Mouse (Mus musculus) CH12.LX (cell line): ENCODE data around the gene Bmpr1a. TPM values are rescaled to one million over a fixed set of nuclear protein-coding genes. Genes with fewer than 3 reads are reported as not detected.

Experiments used
- DNase-seq: peaks from one replicate; pipeline ENCODE4 v3.0.0-alpha.2; 2013; ENCODE audit errors: extremely low read depth
- H3K27ac ChIP-seq: 2 replicates; pipeline ENCODE4 v1.5.1; 2012; ENCODE audit warnings: low read depth, mild to moderate bottlenecking, control low read depth, moderate library complexity; ENCODE audit not compliant: insufficient read depth
- H3K27me3 ChIP-seq: replicated peaks from 2 replicates; pipeline ENCODE3; 2012; ENCODE audit warnings: inconsistent platforms
- H3K36me3 ChIP-seq, 2 experiments: replicated peaks in 1 of 2; 2 replicates each; pipeline versions ENCODE3 to v1.6.1; 2012; ENCODE audit warnings: inconsistent platforms in 1 of 2, low read length in 1 of 2, mild to moderate bottlenecking in 1 of 2, mixed read lengths in 1 of 2, moderate library complexity in 1 of 2; ENCODE audit not compliant: control insufficient read depth in 1 of 2, insufficient read depth in 1 of 2
- H3K4me1 ChIP-seq, 2 experiments: 2 replicates each; pipeline ENCODE4 v1.6.1; 2012; ENCODE audit warnings: inconsistent platforms in 1 of 2, moderate library complexity in 1 of 2; ENCODE audit not compliant: insufficient read depth in 2 of 2, control insufficient read depth in 1 of 2
- H3K4me2 ChIP-seq: 2 replicates; pipeline ENCODE4 v1.6.1; 2012; ENCODE audit warnings: low read depth, mild to moderate bottlenecking, control low read depth; ENCODE audit not compliant: poor library complexity, insufficient read depth, severe bottlenecking
- H3K4me3 ChIP-seq, 3 experiments: fragments of 150-350 bp in 1 of 3; sonication (generic) in 1 of 3; replicated peaks in 1 of 3; 2 replicates each; pipeline versions ENCODE3 to v1.5.1; 2011 to 2012; ENCODE audit warnings: low read depth in 2 of 3, low read length in 2 of 3, mild to moderate bottlenecking in 2 of 3, moderate library complexity in 2 of 3, control low read depth in 1 of 3, improper control_type of control experiment in 1 of 3, inconsistent platforms in 1 of 3, mixed read lengths in 1 of 3; ENCODE audit not compliant: poor library complexity in 1 of 3
- H3K79me2 ChIP-seq: replicated peaks from 2 replicates; pipeline ENCODE4 v1.6.1; 2012; ENCODE audit warnings: mild to moderate bottlenecking, moderate library complexity; ENCODE audit not compliant: control insufficient read depth, poor library complexity, insufficient read depth, severe bottlenecking; ENCODE audit errors: extremely low read depth
- H3K9ac ChIP-seq: 2 replicates; pipeline ENCODE4 v1.6.1; 2012; ENCODE audit warnings: low read depth, mild to moderate bottlenecking, control low read depth, moderate library complexity; ENCODE audit not compliant: insufficient read depth
- H3K9me3 ChIP-seq: replicated peaks from 2 replicates; pipeline ENCODE3; 2012; ENCODE audit warnings: low read length, inconsistent platforms, mixed read lengths
- BHLHE40 ChIP-seq: IDR thresholded peaks from 2 replicates; pipeline ENCODE4 v1.6.1; 2011; ENCODE audit warnings: mild to moderate bottlenecking, low read depth, low read length, improper control_type of control experiment
- CHD1 ChIP-seq: IDR thresholded peaks from 2 replicates; pipeline ENCODE4 v1.6.1; 2012; ENCODE audit warnings: low read depth, low read length, improper control_type of control experiment, inconsistent platforms
- CHD2 ChIP-seq: IDR thresholded peaks from 2 replicates; pipeline ENCODE4 v1.6.1; 2011; ENCODE audit warnings: low read length, improper control_type of control experiment
- CTCF ChIP-seq, 2 experiments: IDR thresholded peaks in 1 of 2; conservative IDR thresholded peaks in 1 of 2; 2 replicates each; pipeline ENCODE4 v1.5.1; 2011 to 2012; ENCODE audit warnings: low read depth in 2 of 2, low read length in 2 of 2, improper control_type of control experiment in 1 of 2, inconsistent platforms in 1 of 2, mild to moderate bottlenecking in 1 of 2, moderate library complexity in 1 of 2
- E2F4 ChIP-seq: IDR thresholded peaks from 2 replicates; pipeline ENCODE4 v1.6.1; 2011; ENCODE audit warnings: low read depth, low read length, improper control_type of control experiment; ENCODE audit not compliant: insufficient replicate concordance
- ELF1 ChIP-seq: IDR thresholded peaks from 2 replicates; pipeline ENCODE4 v1.6.1; 2014; ENCODE audit warnings: low read depth, mild to moderate bottlenecking, inconsistent platforms, low read length, improper control_type of control experiment
- EP300 ChIP-seq: IDR thresholded peaks from 2 replicates; pipeline ENCODE4 v1.6.1; 2011; ENCODE audit warnings: low read length, improper control_type of control experiment
- ETS1 ChIP-seq: conservative IDR thresholded peaks from 2 replicates; pipeline ENCODE4 v1.6.1; 2012; ENCODE audit warnings: low read depth, mild to moderate bottlenecking, inconsistent platforms, low read length, improper control_type of control experiment, moderate library complexity
- GABPA ChIP-seq: IDR thresholded peaks from 2 replicates; pipeline ENCODE4 v1.6.1; 2012; ENCODE audit warnings: low read depth, low read length, improper control_type of control experiment, inconsistent platforms; ENCODE audit not compliant: insufficient replicate concordance
- HCFC1 ChIP-seq: IDR thresholded peaks from 2 replicates; pipeline ENCODE4 v1.6.1; 2012; ENCODE audit warnings: low read depth, mild to moderate bottlenecking, inconsistent platforms, low read length, improper control_type of control experiment
- IRF4 ChIP-seq: IDR thresholded peaks from 2 replicates; pipeline ENCODE4 v1.6.1; 2014; ENCODE audit warnings: low read depth, mild to moderate bottlenecking, inconsistent platforms, low read length, improper control_type of control experiment
- JUN ChIP-seq: IDR thresholded peaks from 2 replicates; pipeline ENCODE4 v1.6.1; 2011; ENCODE audit warnings: low read depth, mild to moderate bottlenecking, low read length, improper control_type of control experiment, moderate library complexity; ENCODE audit not compliant: insufficient read depth
- JUND ChIP-seq: conservative IDR thresholded peaks from 2 replicates; pipeline ENCODE4 v1.6.1; 2011; ENCODE audit warnings: low read depth, low read length, improper control_type of control experiment
- KAT2A ChIP-seq: IDR thresholded peaks from 2 replicates; pipeline ENCODE4 v1.6.1; 2012; ENCODE audit warnings: low read length, improper control_type of control experiment, inconsistent platforms; ENCODE audit not compliant: insufficient replicate concordance
- MAFK ChIP-seq: IDR thresholded peaks from 2 replicates; pipeline ENCODE4 v1.6.1; 2011; ENCODE audit warnings: low read length, improper control_type of control experiment; ENCODE audit not compliant: insufficient replicate concordance
- MAX ChIP-seq: IDR thresholded peaks from 2 replicates; pipeline ENCODE4 v1.6.1; 2011; ENCODE audit warnings: low read length, improper control_type of control experiment
- MAZ ChIP-seq: IDR thresholded peaks from 2 replicates; pipeline ENCODE4 v1.6.1; 2012; ENCODE audit warnings: low read depth, mild to moderate bottlenecking, inconsistent platforms, low read length, improper control_type of control experiment, moderate library complexity
- MEF2A ChIP-seq: IDR thresholded peaks from 2 replicates; pipeline ENCODE4 v1.6.1; 2014; ENCODE audit warnings: low read depth, mild to moderate bottlenecking, inconsistent platforms, low read length, improper control_type of control experiment, borderline replicate concordance
- MXI1 ChIP-seq: IDR thresholded peaks from 2 replicates; pipeline ENCODE4 v1.6.1; 2011; ENCODE audit warnings: mild to moderate bottlenecking, low read depth, low read length, improper control_type of control experiment
- MYC ChIP-seq: IDR thresholded peaks from 2 replicates; pipeline ENCODE4 v1.6.1; 2011; ENCODE audit warnings: low read depth, mild to moderate bottlenecking, improper control_type of control experiment, low read length
- NELFE ChIP-seq: IDR thresholded peaks from 2 replicates; pipeline ENCODE4 v1.6.1; 2011; ENCODE audit warnings: low read depth, low read length, improper control_type of control experiment
- NRF1 ChIP-seq: IDR thresholded peaks from 2 replicates; pipeline ENCODE4 v1.6.1; 2014; ENCODE audit warnings: low read depth, mild to moderate bottlenecking, inconsistent platforms, low read length, improper control_type of control experiment, moderate library complexity
- PAX5 ChIP-seq: IDR thresholded peaks from 2 replicates; pipeline ENCODE4 v1.6.1; 2012; ENCODE audit warnings: low read length, inconsistent platforms, mixed read lengths
- POLR2A ChIP-seq: IDR thresholded peaks from 2 replicates; pipeline ENCODE4 v1.6.1; 2011; ENCODE audit warnings: low read depth, mild to moderate bottlenecking, improper control_type of control experiment, low read length
- POLR2AphosphoS2 ChIP-seq: IDR thresholded peaks from 2 replicates; pipeline ENCODE4 v1.6.1; 2011; ENCODE audit warnings: low read depth, low read length, improper control_type of control experiment
- RAD21 ChIP-seq: IDR thresholded peaks from 2 replicates; pipeline ENCODE4 v1.6.1; 2011; ENCODE audit warnings: low read depth, mild to moderate bottlenecking, low read length, improper control_type of control experiment, moderate library complexity
- RCOR1 ChIP-seq: conservative IDR thresholded peaks from 2 replicates; pipeline ENCODE4 v1.6.1; 2012; ENCODE audit warnings: low read depth, mild to moderate bottlenecking, inconsistent platforms, low read length, improper control_type of control experiment
- SIN3A ChIP-seq: IDR thresholded peaks from 2 replicates; pipeline ENCODE4 v1.6.1; 2012; ENCODE audit warnings: low read length, improper control_type of control experiment, inconsistent platforms
- SMC3 ChIP-seq: IDR thresholded peaks from 2 replicates; pipeline ENCODE4 v1.6.1; 2011; ENCODE audit warnings: low read depth, low read length, improper control_type of control experiment
- TBP ChIP-seq: conservative IDR thresholded peaks from 2 replicates; pipeline ENCODE4 v1.6.1; 2011; ENCODE audit warnings: low read depth, low read length, improper control_type of control experiment
- TCF12 ChIP-seq: IDR thresholded peaks from 2 replicates; pipeline ENCODE4 v1.6.1; 2014; ENCODE audit warnings: low read depth, mild to moderate bottlenecking, inconsistent platforms, low read length, improper control_type of control experiment
- UBTF ChIP-seq: IDR thresholded peaks from 2 replicates; pipeline ENCODE4 v1.6.1; 2012; ENCODE audit warnings: low read depth, mild to moderate bottlenecking, inconsistent platforms, low read length, improper control_type of control experiment, moderate library complexity
- USF1 ChIP-seq: IDR thresholded peaks from 2 replicates; pipeline ENCODE4 v1.6.1; 2014; ENCODE audit warnings: low read depth, mild to moderate bottlenecking, inconsistent platforms, low read length, improper control_type of control experiment
- USF2 ChIP-seq: conservative IDR thresholded peaks from 2 replicates; pipeline ENCODE4 v1.6.1; 2011; ENCODE audit warnings: low read depth, low read length, improper control_type of control experiment
- ZC3H11A ChIP-seq: IDR thresholded peaks from 2 replicates; pipeline ENCODE4 v1.6.1; 2012; ENCODE audit warnings: low read depth, mild to moderate bottlenecking, inconsistent platforms, low read length, improper control_type of control experiment
- ZKSCAN1 ChIP-seq: IDR thresholded peaks from 2 replicates; pipeline ENCODE4 v1.6.1; 2012; ENCODE audit warnings: low read depth, inconsistent platforms, low read length, improper control_type of control experiment, borderline replicate concordance
- ZMIZ1 ChIP-seq: IDR thresholded peaks from 2 replicates; pipeline ENCODE4 v1.6.1; 2012; ENCODE audit warnings: low read depth, mild to moderate bottlenecking, inconsistent platforms, low read length, improper control_type of control experiment
- ZNF384 ChIP-seq: IDR thresholded peaks from 2 replicates; pipeline ENCODE4 v1.6.1; 2012; ENCODE audit warnings: low read depth, low read length, improper control_type of control experiment, inconsistent platforms
- dilution Hi-C: fragments of 300-500 bp; cut with MboI; formaldehyde crosslinking; loops from 2 replicates; pipeline ENCODE4 v1.14.3; 2020; ENCODE audit warnings: low sequenced_read_pairs; ENCODE audit not compliant: extremely low pct_unique_long_range_greater_than_20kb, extremely low pct_ligation_motif_present
- in situ Hi-C: fragments of 300-500 bp; cut with MboI; formaldehyde crosslinking; loops from 3 replicates; pipeline ENCODE4 v1.14.3; 2019; ENCODE audit warnings: low sequenced_read_pairs, low pct_ligation_motif_present, low pct_unique_long_range_greater_than_20kb, mixed read lengths
- polyA plus RNA-seq: library from polyadenylated mRNA; unstranded; fragments of >175 nt; gene quantifications from 2 replicates; pipeline ENCODE4 v1.2.1, GENCODE M21; 2012; ENCODE audit warnings: low read depth; ENCODE audit not compliant: insufficient read length
- total RNA-seq, 2 experiments: library from RNA; depleted of rRNA; stranded (reverse); fragments of 300-350 nt in 1 of 2; fragments of >200 nt in 1 of 2; gene quantifications; 2 replicates each; pipeline ENCODE4 v1.2.3; 2012 to 2014

Bmpr1a gene
- total and polyA plus RNA-seq, 3 experiments, result 26.2 to 46.7 (median 30.1) TPM

DNA sequence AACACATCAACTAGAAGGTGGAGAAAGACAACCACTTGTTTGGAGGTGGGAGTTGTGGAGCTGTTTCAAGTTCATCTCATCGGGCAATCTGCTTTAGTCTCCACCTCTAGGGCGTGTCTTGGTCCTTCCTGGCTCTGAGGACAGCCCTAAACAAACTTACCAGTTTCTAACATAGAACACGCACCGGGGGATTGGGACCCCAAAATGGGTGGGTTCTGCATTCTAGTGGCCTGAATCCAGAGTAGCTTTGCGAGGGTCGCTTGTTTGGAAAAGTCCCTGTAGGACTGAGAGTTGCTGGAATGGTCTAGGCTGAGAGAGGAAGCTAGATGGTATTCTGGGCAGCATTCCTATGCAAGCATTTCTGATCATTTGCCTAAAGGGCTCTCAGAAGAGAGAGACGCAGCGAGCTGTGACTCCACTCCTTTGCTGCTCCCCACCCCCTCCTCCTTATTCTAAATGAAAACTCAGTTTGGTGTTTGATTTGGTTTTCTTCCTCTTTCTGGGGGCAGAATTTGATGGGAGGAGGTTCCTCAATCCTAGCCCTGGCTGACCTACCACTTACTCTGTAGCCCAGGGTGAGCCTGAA lies 14.9 kb upstream of the Bmpr1a start:
- no peaks in the 10 kb centered on the region for H3K27me3 ChIP-seq
- no peaks in the 10 kb centered on the region for H3K9me3 ChIP-seq
- in situ Hi-C loops, result no loop called here
- H3K4me2 ChIP-seq, result peak overlapping the region; percentile 60
- peaks cover 11 to 50% of the 10 kb centered on the region in 2 experiments for H3K4me1 ChIP-seq
- H3K36me3 ChIP-seq, result no peaks in the 10 kb centered on the region
- H3K4me3 ChIP-seq, result peak overlapping the region; percentile 56 to 61 (median 59)
- peak overlapping the region; percentile 80 for H3K9ac ChIP-seq
- TF ChIP-seq MAX (peak; percentile 74), ZKSCAN1 (no peak), USF1 (no peak), IRF4 (peak; percentile 27), KAT2A (no peak), NRF1 (no peak), GABPA (no peak), ZNF384 (no peak), CTCF (conservative IDR thresholded peaks at IDR 0.05 in 1 of 2, IDR thresholded peaks at IDR 0.05 in 1 of 2; ENCODE audit: low read depth in 2 of 2, low read length in 2 of 2) (no peak), TCF12 (peak; percentile 63), JUN (no peak), CHD2 (peak; percentile 82), POLR2AphosphoS2 (0 out of 2 replicates have a peak, but pooled peaks have one; percentile 42), ZC3H11A (no peak), USF2 (no peak), E2F4 (0 out of 2 replicates have a peak, but pooled peaks have one; percentile 19), ELF1 (peak; percentile 68), BHLHE40 (no peak; the same call in 1 of the 2 replicates), RAD21 (no peak), ZMIZ1 (peak; percentile 65; the same call in 1 of the 2 replicates), SIN3A (peak; percentile 48; the same call in 1 of the 2 replicates), CHD1 (no peak; the same call in 1 of the 2 replicates), MXI1 (peak; percentile 70), JUND (peak; percentile 52), UBTF (no peak), MAFK (peak; percentile 44; the same call in 1 of the 2 replicates), SMC3 (no peak; the same call in 1 of the 2 replicates), NELFE (peak; percentile 86), EP300 (peak; percentile 74), MYC (peak; percentile 61; the same call in 1 of the 2 replicates), POLR2A (peak; percentile 65), MEF2A (peak; percentile 62; the same call in 1 of the 2 replicates), MAZ (peak; percentile 77; the same call in 1 of the 2 replicates), TBP (peak; percentile 85), PAX5 (no peak), ETS1 (peak; percentile 66), RCOR1 (peak; percentile 39), HCFC1 (peak; percentile 41; the same call in 1 of the 2 replicates)
- dilution Hi-C loops, result no loop called here
- DNase-seq, result peak; percentile 88
- H3K27ac ChIP-seq, result peak overlapping the region; percentile 87
- no peaks in the 10 kb centered on the region for H3K79me2 ChIP-seq
